10 mouse cellular contexts compared by ENCODE assay signal in genomic region chr7:16155132-16155872, GRCm38 (mm10). TPM values are rescaled to one million over a fixed set of nuclear protein-coding genes. Genes with fewer than 3 reads are reported as not detected.
DNase-seq lines count a peak whose midpoint lies in the region; ATAC-seq lines count a peak whose summit lies in the region.
"Had no signal": no experiment of that assay in that cellular context is flagged by ENCODE, and none has a peak within 500 bp of the region (broad histone marks: within the 10 kb centered on the region; RNA-seq: fewer than 3 reads in every experiment).

No protein-coding gene starts in this region.

- H3K4me2 ChIP-seq in heart, embryonic 16.5 days (ENCODE audit: low read depth, low read length) = 0 out of 2 replicates have a peak overlapping the region, but pooled peaks have one; percentile 30

- WGBS in heart, embryonic 16.5 days = 35% methylated on average over 9 of the region's 9 CpGs

- intact Hi-C loops in left cerebral cortex, postnatal 4 days (cut with DNase I) = loop anchor here (10.0 kb wide), 1 partner anchor 181 kb away; no protein-coding TSS in a partner anchor
- intact Hi-C loops in left cerebral cortex, postnatal 14 days (cut with DNase I) = loop anchor here (10.0 kb wide), 1 partner anchor 171 kb away; no protein-coding TSS in a partner anchor

- no peak overlapping the region for H3K4me3 ChIP-seq in heart, embryonic 16.5 days (ENCODE audit: low read length)

- peak; percentile 61 to 67 for DNase-seq in cerebellum, adult 18-20 months
- no peak for DNase-seq in cerebellum, adult 11 months
- DNase-seq in left cerebral cortex, postnatal 4 days = peak; percentile 69
- DNase-seq in left cerebral cortex, postnatal 14 days (ENCODE audit: low spot score in 2 of 2) = no peak
- peak; percentile 75 for DNase-seq in adipocyte (ENCODE audit: low spot score)
- no peak for DNase-seq in thymus, postnatal 10 days (ENCODE audit: low spot score in 2 of 2)
- no peak for DNase-seq in layer of hippocampus, postnatal 25 days (ENCODE audit: extremely low spot score in 1 of 2, low spot score in 1 of 2)
- DNase-seq: kidney, adult 11 months; lung, adult 18-20 months had no signal

- H3K9ac ChIP-seq in heart, embryonic 16.5 days (ENCODE audit: low read length) = no peak overlapping the region

- ATAC-seq in heart, embryonic 16.5 days (replicated peaks; ENCODE audit: extremely low read depth, insufficient read depth, low FRiP score) = peak; percentile 67

- H3K4me1 ChIP-seq in heart, embryonic 16.5 days (ENCODE audit: control insufficient read depth, insufficient read depth, low read length) = peaks cover 14% of the 10 kb centered on the region

- H3K36me3 ChIP-seq in heart, embryonic 16.5 days (ENCODE audit: control insufficient read depth, insufficient read depth) = no peaks in the 10 kb centered on the region

- no peaks in the 10 kb centered on the region for H3K9me3 ChIP-seq in heart, embryonic 16.5 days (replicated peaks; ENCODE audit: control insufficient read depth, low read length)

- H3K27ac ChIP-seq in heart, embryonic 16.5 days (ENCODE audit: low read length) = peak overlapping the region; percentile 77

- peaks cover 8% of the 10 kb centered on the region for H3K27me3 ChIP-seq in heart, embryonic 16.5 days (ENCODE audit: control insufficient read depth, insufficient read depth, low read length)

RNA-seq across cellular contexts. Expression of gene Meis3, which starts 19.6 kb away (rescaled TPM):
- total RNA-seq in left cerebral cortex, postnatal 4 days (2021) = 10 to 100 TPM; 70.6 to 74.8 TPM
- total RNA-seq in left cerebral cortex, postnatal 14 days (2021) = 10 to 100 TPM; 37.9 to 40.2 TPM
- polyA plus RNA-seq in heart, embryonic 16.5 days (2015; fragmentation: Nextera tagmentation; extraction: Ambion mirVana) = 14.5 and 15.4 TPM in 2 replicates
- total RNA-seq in layer of hippocampus, postnatal 25 days (2021) = 10 to 100 TPM; 34.3 to 41.1 TPM

RNA-seq across cellular contexts. Expression of gene Slc8a2, which starts 25.7 kb away (rescaled TPM):
- total RNA-seq in left cerebral cortex, postnatal 4 days (2021) = 100 to 1,000 TPM; 106 to 117 TPM
- total RNA-seq in left cerebral cortex, postnatal 14 days (2021) = 100 to 1,000 TPM; 343 to 360 TPM
- 0.15 and 0.20 TPM in 2 replicates for polyA plus RNA-seq in heart, embryonic 16.5 days (2015; fragmentation: Nextera tagmentation; extraction: Ambion mirVana)
- total RNA-seq in layer of hippocampus, postnatal 25 days (2021) = 100 to 1,000 TPM; 294 to 322 TPM

RNA-seq across cellular contexts. Expression of gene Kptn, which starts 35.6 kb away (rescaled TPM):
- 10 to 100 TPM; 38.0 to 43.2 TPM for total RNA-seq in left cerebral cortex, postnatal 4 days (2021)
- total RNA-seq in left cerebral cortex, postnatal 14 days (2021) = 10 to 100 TPM; 41.7 to 47.5 TPM
- polyA plus RNA-seq in heart, embryonic 16.5 days (2015; fragmentation: Nextera tagmentation; extraction: Ambion mirVana) = 32.5 and 36.1 TPM in 2 replicates
- 10 to 100 TPM; 32.3 to 37.8 TPM for total RNA-seq in layer of hippocampus, postnatal 25 days (2021)

RNA-seq across cellular contexts. Expression of gene Napa, which starts 57.0 kb away (rescaled TPM):
- total RNA-seq in left cerebral cortex, postnatal 4 days (2021) = 100 to 1,000 TPM; 141 to 157 TPM
- 100 to 1,000 TPM; 241 to 246 TPM for total RNA-seq in left cerebral cortex, postnatal 14 days (2021)
- 166 and 168 TPM in 2 replicates for polyA plus RNA-seq in heart, embryonic 16.5 days (2015; fragmentation: Nextera tagmentation; extraction: Ambion mirVana)
- total RNA-seq in layer of hippocampus, postnatal 25 days (2021) = 100 to 1,000 TPM; 282 to 301 TPM

Comparison
In these comparisons a context has a peak if more than half of its experiments do, and no peak if none do; other contexts are left out.
1. DNase-seq: peak in cerebellum, adult 18-20 months (2 of 2), left cerebral cortex, postnatal 4 days (single experiment) and adipocyte (single experiment); none in cerebellum, adult 11 months (single experiment), left cerebral cortex, postnatal 14 days (0 of 2), thymus, postnatal 10 days (0 of 2) and layer of hippocampus, postnatal 25 days (0 of 2).